In the genomic region with DNA sequence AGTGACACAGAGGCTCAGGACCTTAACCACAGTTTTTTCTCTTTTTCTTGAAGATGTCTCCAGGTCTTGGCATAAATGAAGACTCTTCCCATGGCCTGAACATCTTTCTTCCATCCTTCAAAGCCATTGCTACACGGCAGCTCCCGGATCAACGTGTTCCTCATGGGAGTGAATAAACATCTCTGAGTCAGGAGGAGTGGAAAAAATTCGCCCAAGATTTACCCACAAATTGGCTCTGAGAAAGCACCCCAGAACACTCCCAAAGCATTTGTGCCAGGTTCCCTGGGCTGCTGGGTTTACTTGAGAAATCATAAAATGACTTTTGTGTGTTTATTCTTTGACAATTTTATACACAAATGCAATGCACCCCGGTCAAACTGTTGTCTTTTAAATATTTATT, we compare ENCODE assay signal across 19 mouse cellular contexts.
"Had no signal": no experiment of that assay in that cellular context is flagged by ENCODE, and none has a peak within 500 bp of the region (broad histone marks: within the 10 kb centered on the region; RNA-seq: fewer than 3 reads in every experiment).

No protein-coding gene starts in this region.

- H3K36me3 ChIP-seq: limb, embryonic 12.5 days; limb, embryonic 15.5 days; midbrain, embryonic 13.5 days; stomach, embryonic 15.5 days had no signal

- DNase-seq: kidney, adult 9 months; kidney, postnatal 14 days; kidney, postnatal 4 days; left cerebral cortex, postnatal 4 days; liver, postnatal 0 days; lung, embryonic 14.5 days; right cerebral cortex, postnatal 14 days; spleen, adult 18-20 months; thymus, adult 2 months; thymus, postnatal 14 days; thymus, postnatal 4 days had no signal

- H3K9ac ChIP-seq: limb, embryonic 12.5 days; limb, embryonic 15.5 days; liver, embryonic 14.5 days; liver, postnatal 0 days; lung, embryonic 14.5 days; midbrain, embryonic 13.5 days; stomach, embryonic 15.5 days had no signal

- ATAC-seq: liver, postnatal 0 days; lung, postnatal 0 days; midbrain, embryonic 13.5 days had no signal

- H3K9me3 ChIP-seq: limb, embryonic 12.5 days; limb, embryonic 15.5 days; midbrain, embryonic 13.5 days; stomach, embryonic 15.5 days had no signal

- H3K4me3 ChIP-seq: limb, embryonic 12.5 days; limb, embryonic 15.5 days; midbrain, embryonic 13.5 days; stomach, embryonic 15.5 days had no signal

- H3K27ac ChIP-seq: limb, embryonic 12.5 days; limb, embryonic 15.5 days; liver, embryonic 14.5 days; macrophage; midbrain, embryonic 13.5 days; stomach, embryonic 15.5 days had no signal

- H3K4me1 ChIP-seq: limb, embryonic 12.5 days; limb, embryonic 15.5 days; midbrain, embryonic 13.5 days; stomach, embryonic 15.5 days had no signal

- H3K4me2 ChIP-seq: limb, embryonic 12.5 days; limb, embryonic 15.5 days; liver, embryonic 11.5 days; lung, embryonic 14.5 days; midbrain, embryonic 13.5 days; stomach, embryonic 15.5 days had no signal

- H3K27me3 ChIP-seq: limb, embryonic 12.5 days; limb, embryonic 15.5 days; midbrain, embryonic 13.5 days; stomach, embryonic 15.5 days had no signal
